Mouse (Mus musculus): ENCODE data around the gene Tas2r123.

Gene Tas2r123

DNA sequence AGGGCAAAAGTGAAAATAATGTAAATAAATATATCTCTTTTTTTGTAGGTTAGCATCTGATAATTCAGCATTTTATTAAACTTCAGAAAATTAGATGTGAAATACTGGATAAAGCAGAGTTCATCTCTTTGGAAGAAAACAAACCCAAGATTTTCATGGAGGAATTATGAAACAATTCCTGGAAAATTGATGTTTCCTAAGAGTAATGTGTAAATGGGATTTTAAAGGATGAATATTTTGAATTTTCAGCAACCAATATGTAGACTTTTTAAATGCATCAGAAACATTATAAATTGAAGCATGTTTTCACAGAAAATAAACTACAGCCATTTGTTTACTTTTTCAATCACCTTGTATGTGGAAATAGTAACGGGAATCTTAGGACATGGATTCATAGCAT is at the start of gene Tas2r123:
Gene Tas2r123, plus strand, starts transcription at position 301 of the 400 bp plus-strand sequence.
- in situ Hi-C loops (cut with MboI; ENCODE audit: low sequenced_read_pairs): no loop called here

DNA sequence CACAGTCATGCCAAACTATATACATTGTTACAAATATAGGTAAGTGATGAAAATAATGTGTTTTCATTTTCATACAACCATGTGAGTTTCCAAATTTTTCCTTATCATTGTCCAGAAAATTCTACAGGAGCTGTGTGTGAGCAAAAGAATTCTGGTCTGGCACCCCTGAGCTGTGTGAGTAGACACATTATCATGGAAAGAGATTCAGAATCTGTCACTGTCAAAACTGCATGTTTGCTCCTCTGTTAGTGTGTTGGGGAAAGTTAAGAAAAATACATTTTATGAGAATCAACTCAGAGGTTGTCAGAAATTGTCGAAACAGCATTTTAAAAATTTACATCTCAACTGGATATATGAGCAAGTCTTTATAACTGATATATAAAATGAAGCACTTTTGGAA is 44.4 kb upstream of the Tas2r123 start, which contains the start of gene Tas2r117:
Gene Tas2r117, plus strand, starts transcription at position 301 of the 400 bp plus-strand sequence.
- in situ Hi-C loops (cut with MboI; ENCODE audit: low sequenced_read_pairs): no loop called here

DNA sequence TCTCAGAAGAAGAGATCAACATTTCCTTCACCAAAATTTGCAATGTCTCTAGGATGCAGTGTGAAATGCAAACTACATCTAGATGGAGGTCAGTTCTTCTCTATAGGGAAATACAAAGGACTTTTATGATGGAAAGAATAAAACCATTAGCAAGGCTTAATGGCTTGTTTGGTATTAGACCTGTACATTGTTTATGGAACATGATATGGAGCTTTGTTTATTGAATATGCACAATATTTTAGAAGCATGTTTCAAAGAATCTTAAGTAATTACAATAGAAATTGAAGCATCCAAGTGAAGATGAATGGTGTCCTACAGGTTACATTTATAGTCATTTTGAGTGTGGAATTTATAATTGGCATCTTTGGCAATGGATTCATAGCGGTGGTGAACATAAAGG is 8.2 kb downstream of the Tas2r123 start, which contains the start of gene Tas2r116:
Gene Tas2r116, plus strand, starts transcription at position 301 of the 400 bp plus-strand sequence.
- in situ Hi-C loops (cut with MboI; ENCODE audit: low sequenced_read_pairs): no loop called here

DNA sequence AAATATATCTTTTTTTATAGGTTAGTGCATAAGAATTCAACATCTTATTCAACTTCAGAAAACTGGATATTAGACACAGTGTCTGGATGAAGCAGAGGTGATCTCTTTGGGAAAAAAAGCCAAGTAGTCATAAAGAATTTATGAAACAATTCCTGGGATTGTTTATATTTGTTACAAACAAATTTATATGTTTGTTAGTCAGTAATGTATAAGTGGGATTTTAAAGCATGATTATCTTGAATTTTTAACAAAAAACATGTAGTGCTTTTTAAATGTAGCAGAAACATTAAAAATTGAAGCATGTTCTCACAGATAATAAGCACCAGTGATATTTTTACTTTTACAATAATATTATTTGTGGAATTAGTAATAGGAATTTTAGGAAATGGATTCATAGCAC is 20.8 kb downstream of the Tas2r123 start, which contains the start of gene Tas2r110:
Gene Tas2r110, plus strand, starts transcription at position 301 of the 400 bp plus-strand sequence.
- in situ Hi-C loops (cut with MboI; ENCODE audit: low sequenced_read_pairs): no loop called here

DNA sequence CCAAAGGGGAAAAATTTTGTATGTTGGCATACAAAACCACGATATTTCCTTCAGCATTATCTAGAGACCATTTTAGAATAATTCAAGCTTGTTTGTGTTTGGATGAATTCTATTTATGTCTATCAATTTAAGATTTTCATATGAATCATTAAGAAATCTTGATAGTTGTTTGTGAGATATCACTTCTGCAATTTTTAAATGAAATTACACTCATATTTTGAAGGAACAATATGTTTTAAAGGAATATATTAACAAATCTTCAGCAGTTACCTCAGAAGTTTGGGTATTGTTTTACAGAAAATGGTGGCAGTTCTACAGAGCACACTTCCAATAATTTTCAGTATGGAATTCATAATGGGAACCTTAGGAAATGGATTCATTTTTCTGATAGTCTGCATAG is 45.8 kb downstream of the Tas2r123 start, which contains the start of gene Tas2r113:
Gene Tas2r113, plus strand, starts transcription at position 301 of the 400 bp plus-strand sequence.
- in situ Hi-C loops (cut with MboI; ENCODE audit: low sequenced_read_pairs): no loop called here

Data from CH12F3 (cell line).